Mouse (Mus musculus) embryonic fibroblast, embryonic 13.5 days (primary cell): ENCODE measurements around the gene Frmd4b.

ENCODE experiments used
- CTCF ChIP-seq: IDR thresholded peaks from 2 replicates; pipeline ENCODE4 v1.5.1; 2011; ENCODE audit warnings: mild to moderate bottlenecking, control low read depth, low read length, moderate library complexity, borderline replicate concordance; ENCODE audit not compliant: insufficient read depth
- POLR2A ChIP-seq: IDR thresholded peaks from 2 replicates; pipeline ENCODE4 v1.6.1; 2011; ENCODE audit warnings: low read depth, mild to moderate bottlenecking, control low read depth, low read length, moderate library complexity

- TF ChIP-seq CTCF (no peak), POLR2A (no peak)
Measured at GRCm38 (mm10) chr6:97589031-97589430, 28.3 kb downstream of the Frmd4b start.
